Mouse (Mus musculus): ENCODE measurements around the gene Apmap.
"Not testable (repeated sequence)": the region's sequence is repeated elsewhere in the genome, so short reads cannot be mapped to it uniquely, and the experiment has no call there.

Gene Apmap

GRCm38 (mm10) chr2:150610097-150610496 lies 1.7 kb upstream of the Apmap start:
- DNase-seq = no peak

- peak; percentile 71 for DNase-seq
These were observed 649 bp upstream of the Apmap start for GRCm38 (mm10) chr2:150608872-150609560.

GRCm38 (mm10) chr2:150607086-150607485 lies 1.3 kb downstream of the Apmap start:
- DNase-seq = no peak

- DNase-seq = no peak
These were observed 3.6 kb downstream of the Apmap start for GRCm38 (mm10) chr2:150604802-150605201.

GRCm38 (mm10) chr2:150602166-150602565 lies 6.2 kb downstream of the Apmap start:
- peak; percentile 12 to 16 for DNase-seq

GRCm38 (mm10) chr2:150600263-150600662 lies 8.1 kb downstream of the Apmap start:
- no peak for DNase-seq

GRCm38 (mm10) chr2:150595411-150596190 lies 12.8 kb downstream of the Apmap start:
- DNase-seq = no peak

- no peak for DNase-seq
These were observed 19.3 kb downstream of the Apmap start for GRCm38 (mm10) chr2:150589076-150589475.

- DNase-seq = no peak
These were observed 28.7 kb downstream of the Apmap start for GRCm38 (mm10) chr2:150579628-150580027.

GRCm38 (mm10) chr2:150578603-150579002 lies 29.8 kb downstream of the Apmap start:
- DNase-seq = no peak

- DNase-seq = no peak
These were observed 32.1 kb downstream of the Apmap start for GRCm38 (mm10) chr2:150576256-150576655.

- no peak for DNase-seq
These were observed 35.9 kb downstream of the Apmap start for GRCm38 (mm10) chr2:150572463-150572862.

- DNase-seq = no peak
These were observed 37.6 kb downstream of the Apmap start for GRCm38 (mm10) chr2:150570761-150571160.

GRCm38 (mm10) chr2:150569847-150570590 lies 38.3 kb downstream of the Apmap start, which contains the start of gene Cst7:
Gene Cst7, plus strand, starts transcription at chr2:150570415.
- no peak for DNase-seq

GRCm38 (mm10) chr2:150567051-150567450 lies 41.3 kb downstream of the Apmap start:
- peak; percentile 29 to 57 for DNase-seq

GRCm38 (mm10) chr2:150558568-150558967 lies 49.8 kb downstream of the Apmap start:
- no peak for DNase-seq

GRCm38 (mm10) chr2:150549576-150549975 lies 58.8 kb downstream of the Apmap start:
- not testable (repeated sequence) for DNase-seq

Measured in cerebellum, adult 18-20 months (tissue).